Mouse (Mus musculus): ENCODE measurements around the gene Abhd17c. TPM values are rescaled to one million over a fixed set of nuclear protein-coding genes. Genes with fewer than 3 reads are reported as not detected.
A peak's percentile ranks its signal among the peaks of the same experiment; 100 is the strongest.
"Not testable (repeated sequence)": the region's sequence is repeated elsewhere in the genome, so short reads cannot be mapped to it uniquely, and the experiment has no call there.

The Abhd17c gene
- polyA plus RNA-seq, 1 experiment from 2014 or later = 20.4 TPM

GRCm38 (mm10) chr7:84137779-84138178, 13.9 kb downstream of the Abhd17c start:
- H3K9me3 ChIP-seq = no peaks in the 10 kb centered on the region
- H3K4me2 ChIP-seq = no peak overlapping the region
- no peak overlapping the region for H3K9ac ChIP-seq
- no peaks in the 10 kb centered on the region for H3K36me3 ChIP-seq
- no peak for ATAC-seq (ENCODE audit: extremely low read depth, insufficient number of reproducible peaks, low FRiP score, low TSS enrichment)
- H3K27me3 ChIP-seq (replicated peaks) = no peaks in the 10 kb centered on the region
- H3K4me3 ChIP-seq = no peak overlapping the region
- H3K4me1 ChIP-seq = peaks cover 99% of the 10 kb centered on the region
- H3K27ac ChIP-seq (replicated peaks) = no peak overlapping the region
- 69% methylated on average over 3 of the region's 3 CpGs for WGBS

- Histone ChIP-seq H3K9ac (no peak overlapping the region), H3K27me3 (replicated peaks) (no peaks in the 10 kb centered on the region), H3K4me3 (no peak overlapping the region), H3K4me2 (no peak overlapping the region), H3K27ac (replicated peaks) (no peak overlapping the region), H3K4me1 (peaks cover 98% of the 10 kb centered on the region), H3K9me3 (no peaks in the 10 kb centered on the region), H3K36me3 (no peaks in the 10 kb centered on the region)
- ATAC-seq (ENCODE audit: extremely low read depth, insufficient number of reproducible peaks, low FRiP score, low TSS enrichment) = no peak
- WGBS = 48% methylated on average over 4 of the region's 4 CpGs
These were observed 15.6 kb downstream of the Abhd17c start for GRCm38 (mm10) chr7:84135799-84136700.

- Histone ChIP-seq H3K4me3 (no peak overlapping the region), H3K4me1 (peaks cover 89% of the 10 kb centered on the region), H3K9ac (no peak overlapping the region), H3K9me3 (no peaks in the 10 kb centered on the region), H3K4me2 (no peak overlapping the region), H3K27ac (replicated peaks) (no peak overlapping the region), H3K27me3 (replicated peaks) (no peaks in the 10 kb centered on the region), H3K36me3 (no peaks in the 10 kb centered on the region)
- WGBS = 56% methylated on average over 1 of the region's 1 CpGs
- no peak for ATAC-seq (ENCODE audit: extremely low read depth, insufficient number of reproducible peaks, low FRiP score, low TSS enrichment)
These were observed 19.0 kb downstream of the Abhd17c start for GRCm38 (mm10) chr7:84132704-84133103.

GRCm38 (mm10) chr7:84131736-84132135, 20.0 kb downstream of the Abhd17c start:
- no peaks in the 10 kb centered on the region for H3K9me3 ChIP-seq
- no peak overlapping the region for H3K4me2 ChIP-seq
- H3K36me3 ChIP-seq = no peaks in the 10 kb centered on the region
- no peak overlapping the region for H3K27ac ChIP-seq (replicated peaks)
- no peak for ATAC-seq (ENCODE audit: extremely low read depth, insufficient number of reproducible peaks, low FRiP score, low TSS enrichment)
- 86% methylated on average over 4 of the region's 4 CpGs for WGBS
- peaks cover 89% of the 10 kb centered on the region for H3K4me1 ChIP-seq
- H3K4me3 ChIP-seq = no peak overlapping the region
- H3K27me3 ChIP-seq (replicated peaks) = no peaks in the 10 kb centered on the region
- H3K9ac ChIP-seq = no peak overlapping the region

- WGBS = 25% methylated on average over 8 of the region's 8 CpGs
- Histone ChIP-seq H3K27ac (replicated peaks) (peak overlapping the region; percentile 98), H3K9me3 (no peaks in the 10 kb centered on the region), H3K27me3 (replicated peaks) (no peaks in the 10 kb centered on the region), H3K4me3 (no peak overlapping the region), H3K9ac (peak overlapping the region; percentile 63; the same call in 1 of the 2 replicates), H3K4me2 (peak overlapping the region; percentile 56), H3K36me3 (no peaks in the 10 kb centered on the region), H3K4me1 (peaks cover 88% of the 10 kb centered on the region)
- peak; percentile 88 for ATAC-seq (ENCODE audit: extremely low read depth, insufficient number of reproducible peaks, low FRiP score, low TSS enrichment)
These were observed 23.0 kb downstream of the Abhd17c start for GRCm38 (mm10) chr7:84128661-84129060.

- Histone ChIP-seq H3K9me3 (no peaks in the 10 kb centered on the region), H3K27ac (replicated peaks) (no peak overlapping the region), H3K4me1 (peaks cover 92% of the 10 kb centered on the region), H3K4me2 (no peak overlapping the region), H3K9ac (no peak overlapping the region), H3K36me3 (no peaks in the 10 kb centered on the region), H3K27me3 (replicated peaks) (no peaks in the 10 kb centered on the region), H3K4me3 (no peak overlapping the region)
- no peak for ATAC-seq (ENCODE audit: extremely low read depth, insufficient number of reproducible peaks, low FRiP score, low TSS enrichment)
- 60% methylated on average over 1 of the region's 1 CpGs for WGBS
These were observed 26.0 kb downstream of the Abhd17c start for GRCm38 (mm10) chr7:84125730-84126129.

DNA sequence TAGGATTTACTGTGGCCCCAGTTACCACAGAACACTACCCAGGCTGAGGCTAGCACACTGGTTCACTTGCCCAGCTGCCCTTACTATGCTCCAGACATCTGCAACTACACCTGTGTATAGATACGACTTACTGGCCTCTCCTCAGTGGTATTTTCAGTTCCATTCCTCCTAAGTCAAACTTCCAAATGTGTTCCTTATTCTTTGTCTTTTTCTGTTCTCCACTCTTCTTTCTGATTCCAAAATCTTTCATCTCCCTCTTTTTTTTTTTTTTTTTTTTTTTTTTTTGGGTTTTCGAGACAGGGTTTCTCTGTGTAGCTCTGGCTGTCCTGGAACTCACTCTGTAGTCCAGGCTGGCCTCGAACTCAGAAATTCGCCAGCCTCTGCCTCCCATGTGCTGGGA, 28.0 kb downstream of the Abhd17c start:
- not testable (repeated sequence) for H3K4me3 ChIP-seq

GRCm38 (mm10) chr7:84121778-84122177, 29.9 kb downstream of the Abhd17c start:
- Histone ChIP-seq H3K27ac (replicated peaks) (peak overlapping the region; percentile 51), H3K9me3 (no peaks in the 10 kb centered on the region), H3K36me3 (no peaks in the 10 kb centered on the region), H3K4me2 (no peak overlapping the region), H3K27me3 (replicated peaks) (no peaks in the 10 kb centered on the region), H3K4me3 (no peak overlapping the region), H3K9ac (no peak overlapping the region), H3K4me1 (peaks cover 97% of the 10 kb centered on the region)
- no peak for ATAC-seq (ENCODE audit: extremely low read depth, insufficient number of reproducible peaks, low FRiP score, low TSS enrichment)
- WGBS = 41% methylated on average over 3 of the region's 3 CpGs

More for the DNA sequence above, 28.0 kb downstream of the Abhd17c start:
- H3K27me3 ChIP-seq (replicated peaks); H3K9ac ChIP-seq; H3K27ac ChIP-seq (replicated peaks); ATAC-seq (ENCODE audit: extremely low read depth, insufficient number of reproducible peaks, low FRiP score, low TSS enrichment); H3K9me3 ChIP-seq; H3K36me3 ChIP-seq; H3K4me2 ChIP-seq: not testable (repeated sequence)
- H3K4me1 ChIP-seq = peaks cover 97% of the 10 kb centered on the region
- 79% methylated on average over 4 of the region's 4 CpGs for WGBS

DNA sequence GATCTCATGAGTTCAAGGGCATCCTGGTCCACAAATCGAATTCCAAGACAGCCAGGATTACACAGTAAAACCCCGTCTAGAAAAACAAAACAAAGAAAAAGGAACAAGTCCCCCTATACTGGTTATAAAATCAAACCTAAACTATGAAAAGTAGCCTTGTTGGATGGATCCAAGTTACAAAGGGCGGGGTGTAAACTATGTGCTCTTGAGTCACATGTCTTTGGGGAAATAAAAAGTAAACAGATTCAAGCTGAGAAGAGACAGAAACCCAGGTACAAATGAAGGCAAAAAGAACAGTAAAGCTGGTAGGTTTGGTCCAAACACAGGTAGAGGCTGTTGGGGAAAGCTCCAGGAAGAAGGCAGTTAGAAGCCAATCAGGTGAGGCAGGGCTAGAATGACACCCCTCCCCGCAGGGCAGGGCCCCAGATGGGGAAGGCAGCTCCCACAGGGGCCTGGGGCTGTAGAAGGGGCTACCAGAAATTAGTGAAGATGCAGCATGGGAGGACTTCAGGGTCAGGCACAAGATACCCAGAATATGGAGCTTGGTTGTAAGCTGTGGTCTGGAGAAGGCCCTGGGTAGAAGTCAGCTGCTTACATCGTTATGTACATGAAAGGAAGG, 31.4 kb downstream of the Abhd17c start:
- Histone ChIP-seq H3K27me3 (replicated peaks) (no peaks in the 10 kb centered on the region), H3K4me1 (peaks cover 97% of the 10 kb centered on the region), H3K9ac (no peak overlapping the region), H3K36me3 (peaks cover 10% of the 10 kb centered on the region; the same call in 1 of the 2 replicates), H3K9me3 (no peaks in the 10 kb centered on the region), H3K4me3 (no peak overlapping the region), H3K27ac (replicated peaks) (peak overlapping the region; percentile 53), H3K4me2 (no peak overlapping the region)
- ATAC-seq (ENCODE audit: extremely low read depth, insufficient number of reproducible peaks, low FRiP score, low TSS enrichment) = no peak
- 66% methylated on average over 5 of the region's 5 CpGs for WGBS

DNA sequence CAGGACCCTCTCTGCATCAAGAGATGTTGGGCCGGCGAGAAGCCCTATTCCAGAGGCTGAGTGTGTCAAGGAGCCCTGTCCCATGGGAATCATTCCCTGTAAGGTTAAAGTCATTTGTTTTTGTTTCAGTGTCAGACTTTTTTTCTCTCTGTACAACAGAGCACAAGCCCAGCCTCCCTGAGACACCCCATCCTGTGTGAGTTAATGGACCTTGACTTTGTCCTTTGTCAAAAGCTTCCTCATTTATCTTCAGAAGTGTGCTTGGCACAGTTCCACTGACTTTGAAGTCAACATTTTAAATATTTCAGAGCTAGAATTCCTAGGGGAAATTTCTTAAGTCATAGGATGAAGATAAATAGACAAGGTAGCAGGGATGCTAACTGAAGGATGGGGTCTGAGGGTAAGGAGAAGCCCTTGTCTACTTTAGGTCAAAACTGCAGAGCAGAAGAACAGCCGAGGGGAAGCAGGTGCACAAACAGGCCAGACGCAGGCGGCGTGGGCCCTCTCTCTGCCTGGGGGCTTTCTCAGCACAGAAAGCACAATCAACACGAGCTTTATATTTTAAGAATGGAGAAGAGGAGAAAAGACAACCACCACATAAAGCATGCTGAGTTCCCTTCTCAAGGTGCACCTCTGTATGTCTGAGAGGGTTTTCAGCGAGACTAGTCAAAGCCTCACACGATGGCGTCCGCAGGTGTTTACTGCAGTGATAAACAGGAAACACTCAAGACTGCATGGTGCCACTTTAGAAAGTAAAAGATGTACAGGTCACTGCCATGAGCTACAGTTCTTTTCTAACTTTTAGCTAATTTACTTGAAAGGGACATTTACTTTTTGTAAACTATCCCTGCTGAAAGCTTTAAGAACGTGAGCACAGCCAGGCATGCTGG, 32.2 kb downstream of the Abhd17c start:
- H3K27ac ChIP-seq (replicated peaks) = peak overlapping the region; percentile 60
- H3K4me1 ChIP-seq = peaks cover 98% of the 10 kb centered on the region
- no peaks in the 10 kb centered on the region for H3K9me3 ChIP-seq
- no peak for ATAC-seq (ENCODE audit: extremely low read depth, insufficient number of reproducible peaks, low FRiP score, low TSS enrichment)
- no peaks in the 10 kb centered on the region for H3K27me3 ChIP-seq (replicated peaks)
- H3K9ac ChIP-seq = no peak overlapping the region
- H3K4me2 ChIP-seq = no peak overlapping the region
- no peak overlapping the region for H3K4me3 ChIP-seq
- WGBS = 60% methylated on average over 12 of the region's 12 CpGs
- H3K36me3 ChIP-seq = peaks cover 11% of the 10 kb centered on the region; the same call in 1 of the 2 replicates

DNA sequence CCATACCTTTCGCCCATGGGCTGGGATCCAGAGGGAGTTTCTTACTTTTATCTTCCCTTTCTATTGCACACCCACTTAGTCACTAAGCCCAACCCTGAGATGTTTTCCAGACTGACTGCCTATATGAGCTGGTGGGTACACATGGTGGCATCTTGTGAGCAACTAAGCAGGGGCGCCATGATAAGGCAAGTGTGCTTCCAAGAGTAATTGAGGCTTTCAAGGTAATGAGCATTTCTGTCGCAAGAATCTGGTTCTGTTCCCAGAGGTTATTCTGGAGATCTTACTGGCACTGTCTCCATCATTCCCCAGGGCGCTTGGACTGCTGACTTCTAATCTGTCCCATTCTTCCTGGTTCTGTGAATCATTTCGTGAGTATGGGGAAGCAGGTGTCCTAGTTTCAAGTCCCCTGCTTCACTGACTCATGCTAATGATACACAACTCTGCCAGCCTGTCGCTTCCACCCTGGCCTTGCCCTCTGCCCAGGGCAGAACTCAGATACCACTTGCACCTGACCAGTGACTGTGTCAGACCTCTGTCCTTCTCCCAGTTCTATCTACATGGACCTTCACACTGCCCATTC, 34.1 kb downstream of the Abhd17c start:
- H3K4me3 ChIP-seq = no peak overlapping the region
- H3K27ac ChIP-seq (replicated peaks) = no peak overlapping the region
- no peak overlapping the region for H3K9ac ChIP-seq
- peaks cover 26% of the 10 kb centered on the region for H3K36me3 ChIP-seq
- ATAC-seq (ENCODE audit: extremely low read depth, insufficient number of reproducible peaks, low FRiP score, low TSS enrichment) = no peak
- H3K27me3 ChIP-seq (replicated peaks) = no peaks in the 10 kb centered on the region
- H3K4me1 ChIP-seq = peaks cover 88% of the 10 kb centered on the region
- no peak overlapping the region for H3K4me2 ChIP-seq
- WGBS = 70% methylated on average over 6 of the region's 6 CpGs
- H3K9me3 ChIP-seq = no peaks in the 10 kb centered on the region

Measured in heart, embryonic 13.5 days (tissue).